Mouse (Mus musculus): ENCODE measurements around the gene Mrps36.

- TF ChIP-seq CTCF (IDR thresholded peaks at IDR 0.05; ENCODE audit: low read depth, low read length) (no peak), POLR2A (IDR thresholded peaks at IDR 0.05; ENCODE audit: insufficient read depth, low read length) (no peak), EP300 (IDR thresholded peaks at IDR 0.05; ENCODE audit: insufficient read depth, low read depth, low read length) (no peak)
Measured at GRCm38 (mm10) chr13:100777491-100777890, 33.0 kb upstream of the Mrps36 start.

Measured in ES-Bruce4 (cell line).